In the genomic region with DNA sequence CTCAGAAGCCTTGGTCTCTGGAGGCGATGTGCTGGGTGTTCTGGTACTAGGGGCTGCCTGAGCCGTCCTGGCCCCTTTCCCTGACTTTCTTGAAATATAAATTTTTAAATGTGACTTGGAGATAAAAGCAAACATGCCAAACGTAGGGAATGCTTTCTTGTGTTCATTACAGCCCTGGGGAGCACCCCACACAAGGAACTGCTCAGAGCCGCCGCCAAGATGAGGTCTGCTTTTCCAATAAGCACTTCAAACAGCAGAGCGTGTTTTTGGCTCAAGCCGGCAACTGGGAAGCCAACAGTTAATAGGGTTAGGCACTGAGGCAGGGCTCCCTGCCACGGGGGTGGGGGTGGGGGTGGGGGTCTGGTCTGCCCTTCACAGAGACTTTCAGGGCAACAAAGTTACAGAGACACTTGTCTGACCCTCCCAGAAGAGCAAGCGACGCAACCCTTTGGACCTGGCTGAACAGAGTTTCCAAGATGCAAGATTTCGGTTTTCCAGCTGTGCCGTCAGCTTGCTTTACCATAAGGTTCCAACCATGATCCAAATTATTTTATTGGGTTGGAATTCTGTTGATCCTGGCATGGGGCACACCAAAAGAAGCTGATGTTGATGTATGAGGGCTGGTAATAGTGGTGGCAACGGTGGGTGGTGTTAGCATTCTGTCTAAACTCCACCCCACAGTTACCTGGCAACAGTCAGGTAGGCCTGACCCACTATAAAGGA, we compare ENCODE assay signal across 21 mouse cellular contexts. TPM values are rescaled to one million over a fixed set of nuclear protein-coding genes. Genes with fewer than 3 reads are reported as not detected.
A peak's percentile ranks its signal among the peaks of the same experiment; 100 is the strongest.
DNase-seq lines count a peak whose midpoint lies in the region; TF ChIP-seq lines count a peak whose summit lies in the region.
"Had no signal": no experiment of that assay in that cellular context is flagged by ENCODE, and none has a peak within 500 bp of the region (broad histone marks: within the 10 kb centered on the region; RNA-seq: fewer than 3 reads in every experiment).

No protein-coding gene starts in this region.

- TF ChIP-seq CTCF in ES-Bruce4 (IDR thresholded peaks at IDR 0.05; ENCODE audit: low read depth, low read length), result no peak

- H3K4me1 ChIP-seq in ES-Bruce4 (ENCODE audit: control insufficient read depth, insufficient read depth, low read length), result peaks cover 10% of the 10 kb centered on the region

- no peaks in the 10 kb centered on the region for H3K9me3 ChIP-seq in ES-Bruce4 (replicated peaks; ENCODE audit: control insufficient read depth, insufficient read depth, low read length, poor library complexity, severe bottlenecking)

- peak; percentile 16 for DNase-seq in heart, postnatal 4 days
- DNase-seq in heart, postnatal 14 days, result no peak
- peak; percentile 39 for DNase-seq in ES-CJ7 (ENCODE audit: low read depth, low spot score)
- DNase-seq in fat pad, adult 2 months (ENCODE audit: extremely low read depth, low read depth, low spot score), result peak; percentile 37
- no peak for DNase-seq in thymus, adult 18-20 months
- DNase-seq in T-cell, adult 2 months (ENCODE audit: low spot score), result no peak
- DNase-seq: cerebellum, adult 2 months; gastrocnemius, postnatal 14 days; kidney, adult 2 months; kidney, postnatal 25 days; liver, postnatal 0 days; thymus, postnatal 14 days had no signal

- no peak overlapping the region for H3K27ac ChIP-seq in ES-Bruce4 (ENCODE audit: insufficient read depth, low read length)

- peak overlapping the region; percentile 15; the same call in 1 of the 2 replicates for H3K9ac ChIP-seq in ES-Bruce4 (ENCODE audit: low read depth, poor library complexity, severe bottlenecking)
- H3K9ac ChIP-seq: liver, postnatal 0 days had no signal

- no peaks in the 10 kb centered on the region for H3K27me3 ChIP-seq in ES-Bruce4 (ENCODE audit: control insufficient read depth, insufficient read depth, low read length, poor library complexity, severe bottlenecking)

- no peak overlapping the region for H3K4me3 ChIP-seq in ES-Bruce4 (ENCODE audit: low read depth, low read length)

- H3K36me3 ChIP-seq in ES-Bruce4 (ENCODE audit: control insufficient read depth, insufficient read depth, low read length, poor library complexity, severe bottlenecking), result no peaks in the 10 kb centered on the region

- TF ChIP-seq EP300 in ES-Bruce4 (IDR thresholded peaks at IDR 0.05; ENCODE audit: insufficient read depth, low read depth, low read length), result no peak

- no peak for TF ChIP-seq POLR2A in ES-Bruce4 (IDR thresholded peaks at IDR 0.05; ENCODE audit: insufficient read depth, low read length)

- intact Hi-C loops in heart, postnatal 14 days (cut with DNase I), result no loop called here

RNA-seq across cellular contexts. Expression of a gene that starts 35.3 kb away (rescaled TPM):
- total RNA-seq in heart, postnatal 4 days (2021), result not detected
- under 1 TPM in 1 of 2 experiments, not detected in 1; 0.14 TPM for total RNA-seq in heart, postnatal 14 days (2021)
- polyA plus RNA-seq in ES-Bruce4 (2011; ENCODE audit: insufficient read depth, insufficient read length, low read depth, missing spikeins), result not detected in 2 replicates
- total RNA-seq: gastrocnemius, postnatal 14 days; layer of hippocampus, postnatal 14 days; left cerebral cortex, postnatal 25 days had no signal
- polyA plus RNA-seq: activated CD4-positive, CD25-positive, alpha-beta regulatory T cell, adult 4 months; CD4-positive, CD25-positive, alpha-beta regulatory T cell, adult 4 months; cerebellum, adult 2 months; cortical plate, adult 2 months; hindbrain, embryonic 16.5 days; midbrain, embryonic 11.5 days; neural tube, embryonic 14.5 days had no signal

RNA-seq across cellular contexts. Expression of a gene that starts 51.0 kb away (rescaled TPM):
- total RNA-seq in heart, postnatal 4 days (2021), result under 1 TPM; 0.70 to 0.76 TPM
- under 1 TPM; 0.29 to 0.33 TPM for total RNA-seq in heart, postnatal 14 days (2021)
- polyA plus RNA-seq in ES-Bruce4 (2011; ENCODE audit: insufficient read depth, insufficient read length, low read depth, missing spikeins), result 1.5 and 2.1 TPM in 2 replicates
- total RNA-seq: left cerebral cortex, postnatal 25 days had no signal
- polyA plus RNA-seq: activated CD4-positive, CD25-positive, alpha-beta regulatory T cell, adult 4 months; CD4-positive, CD25-positive, alpha-beta regulatory T cell, adult 4 months; cerebellum, adult 2 months; cortical plate, adult 2 months; kidney, adult 2 months had no signal

Comparison
In these comparisons a context has a peak if more than half of its experiments do, and no peak if none do; other contexts are left out.
1. DNase-seq: peak in heart, postnatal 4 days (single experiment), ES-CJ7 (single experiment) and fat pad, adult 2 months (single experiment); none in heart, postnatal 14 days (0 of 2), thymus, adult 18-20 months (0 of 2) and T-cell, adult 2 months (single experiment).